Mouse (Mus musculus) limb, embryonic 15.5 days (tissue): ENCODE results near the gene Tmprss3. TPM values are rescaled to one million over a fixed set of nuclear protein-coding genes. Genes with fewer than 3 reads are reported as not detected.

Source experiments
- ATAC-seq: fragments of 200-750 bp; cut with Nextera tagmentation; 2 replicates; pipeline ENCODE4 v1.8.0; 2017; ENCODE audit warnings: low read depth, moderate TSS enrichment; ENCODE audit not compliant: insufficient number of reproducible peaks, low FRiP score, low TSS enrichment
- H3K27ac ChIP-seq: fragments of 300-500 bp; sonication (generic); 2 replicates; pipeline ENCODE4 v1.5.1; 2015; ENCODE audit warnings: moderate library complexity, mild to moderate bottlenecking, inconsistent platforms
- H3K27me3 ChIP-seq: fragments of 300-500 bp; sonication (generic); 2 replicates; pipeline ENCODE4 v1.6.1; 2015; ENCODE audit warnings: inconsistent platforms
- H3K36me3 ChIP-seq: fragments of 300-500 bp; sonication (generic); 2 replicates; pipeline ENCODE4 v1.6.1; 2015; ENCODE audit warnings: inconsistent platforms
- H3K4me1 ChIP-seq: fragments of 300-500 bp; sonication (generic); 2 replicates; pipeline ENCODE4 v1.6.1; 2015; ENCODE audit warnings: inconsistent platforms
- H3K4me2 ChIP-seq: fragments of 300-500 bp; sonication (generic); 2 replicates; pipeline ENCODE4 v1.6.1; 2015; ENCODE audit warnings: mild to moderate bottlenecking, inconsistent platforms
- H3K4me3 ChIP-seq: fragments of 300-500 bp; sonication (generic); 2 replicates; pipeline ENCODE4 v1.5.1; 2015; ENCODE audit warnings: mild to moderate bottlenecking, inconsistent platforms
- H3K9ac ChIP-seq: fragments of 300-500 bp; sonication (generic); 2 replicates; pipeline ENCODE4 v1.6.1; 2015; ENCODE audit warnings: inconsistent platforms
- H3K9me3 ChIP-seq: fragments of 300-500 bp; sonication (generic); 2 replicates; pipeline ENCODE4 v1.6.1; 2016; ENCODE audit warnings: inconsistent platforms
- WGBS: fragments of 180-500 bp; shearing (Covaris S2); methylation state at CpG from one replicate; pipeline ENCODE4 v1.1.7; 2015; 5-methylcytosine and 5-hydroxymethylcytosine counted together
- polyA plus RNA-seq: library from polyadenylated mRNA; unstranded; fragments of >200 nt; fragmentation: Nextera tagmentation; extraction: Ambion mirVana; gene quantifications from 2 replicates; pipeline ENCODE4 v1.2.1, GENCODE M21; 2015

Gene Tmprss3
- polyA plus RNA-seq, 1 experiment from 2014 or later: 0.06 TPM

DNA sequence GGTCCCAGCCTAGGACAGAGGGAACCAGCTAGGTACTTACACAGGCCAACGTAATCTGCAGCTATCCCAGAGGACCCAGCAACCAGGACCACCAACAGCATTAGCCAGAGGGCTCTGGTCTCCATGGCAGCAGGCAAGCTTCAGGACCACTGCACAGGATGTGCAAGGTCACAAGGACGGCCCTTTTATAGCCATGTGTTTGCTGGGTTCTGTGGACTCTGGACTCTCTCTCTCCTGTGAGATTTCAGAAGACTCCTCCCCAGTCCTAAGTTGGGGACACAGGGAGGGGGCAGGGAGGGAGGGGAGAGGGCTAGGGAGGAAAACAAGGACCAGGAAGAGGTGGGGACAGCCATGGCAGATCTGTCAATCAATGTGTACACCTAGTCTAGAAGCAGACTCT lies 69.3 kb downstream of the Tmprss3 start, which contains the start of gene Tff3:
Gene Tff3, minus strand, starts transcription at position 195 of the 400 bp plus-strand sequence.
- no peak within 1 kb of the TSS for H3K4me2 ChIP-seq
- H3K9ac ChIP-seq: no peak within 1 kb of the TSS
- 5% methylated on average over 2 of the region's 2 CpGs for WGBS
- no peaks in the 10 kb centered on the region for H3K9me3 ChIP-seq
- H3K4me1 ChIP-seq: 0 out of 2 replicates have a peak, but pooled peaks cover 4% of the 10 kb centered on the region
- H3K27ac ChIP-seq: no peak within 1 kb of the TSS
- no peak for ATAC-seq
- H3K4me3 ChIP-seq: no peak within 1 kb of the TSS
- H3K27me3 ChIP-seq: no peaks in the 10 kb centered on the region
- H3K36me3 ChIP-seq: no peaks in the 10 kb centered on the region

Other genes starting within 250 kb of the Tmprss3 start
- gene Umodl1, start 244.3 kb downstream of the Tmprss3 start, polyA plus RNA-seq: not detected in 2 replicates
- gene Abcg1, start 141.3 kb downstream of the Tmprss3 start, polyA plus RNA-seq: 8.6 and 9.2 TPM in 2 replicates
- 0.35 TPM in 1 of 2 replicates, not detected in the other for gene Tff3, start 69.3 kb downstream of the Tmprss3 start, polyA plus RNA-seq
- not detected in 2 replicates for gene Tff2, start 54.7 kb downstream of the Tmprss3 start, polyA plus RNA-seq
- not detected in 2 replicates for gene Tff1, start 33.7 kb downstream of the Tmprss3 start, polyA plus RNA-seq
- 0.32 and 0.82 TPM in 2 replicates for gene Ubash3a, start 8.9 kb upstream of the Tmprss3 start, polyA plus RNA-seq
- 0.57 and 0.70 TPM in 2 replicates for gene Rsph1, start 78.4 kb upstream of the Tmprss3 start, polyA plus RNA-seq
- 3.3 and 4.0 TPM in 2 replicates for gene Slc37a1, start 87.8 kb upstream of the Tmprss3 start, polyA plus RNA-seq
- 23.4 and 23.9 TPM in 2 replicates for gene Pde9a, start 187.2 kb upstream of the Tmprss3 start, polyA plus RNA-seq